In genomic region chr7:45872624-45873023, GRCm38 (mm10) we compare ENCODE assay signal across 8 mouse cellular contexts. TPM values are rescaled to one million over a fixed set of nuclear protein-coding genes. Genes with fewer than 3 reads are reported as not detected.
DNase-seq lines count a peak whose midpoint lies in the region; ATAC-seq lines count a peak whose summit lies in the region.

Gene Kdelr1, plus strand, starts transcription at chr7:45872772.

- H3K27ac ChIP-seq in forebrain, embryonic 11.5 days (ENCODE audit: low read depth, low read length): peak within 1 kb of the TSS; percentile 48
- H3K27ac ChIP-seq in heart, embryonic 16.5 days (ENCODE audit: low read length): peak within 1 kb of the TSS; percentile 92
- H3K27ac ChIP-seq in liver, embryonic 15.5 days (replicated peaks): peak within 1 kb of the TSS; percentile 91
- peak within 1 kb of the TSS; percentile 29 for H3K27ac ChIP-seq in neural tube, embryonic 12.5 days

- no peaks in the 10 kb centered on the region for H3K9me3 ChIP-seq in forebrain, embryonic 11.5 days (ENCODE audit: control insufficient read depth, low read length)
- H3K9me3 ChIP-seq in heart, embryonic 16.5 days (replicated peaks; ENCODE audit: control insufficient read depth, low read length): no peaks in the 10 kb centered on the region
- no peaks in the 10 kb centered on the region for H3K9me3 ChIP-seq in liver, embryonic 15.5 days (replicated peaks)
- H3K9me3 ChIP-seq in neural tube, embryonic 12.5 days: no peaks in the 10 kb centered on the region

- H3K4me1 ChIP-seq in forebrain, embryonic 11.5 days (replicated peaks; ENCODE audit: control insufficient read depth, insufficient read depth, low read length): peaks cover 20% of the 10 kb centered on the region
- peaks cover 36% of the 10 kb centered on the region for H3K4me1 ChIP-seq in heart, embryonic 16.5 days (ENCODE audit: control insufficient read depth, insufficient read depth, low read length)
- peaks cover 35% of the 10 kb centered on the region for H3K4me1 ChIP-seq in liver, embryonic 15.5 days (replicated peaks)
- peaks cover 53% of the 10 kb centered on the region for H3K4me1 ChIP-seq in neural tube, embryonic 12.5 days

- peak within 1 kb of the TSS; percentile 81 for H3K4me3 ChIP-seq in forebrain, embryonic 11.5 days (ENCODE audit: low read depth, low read length)
- peak within 1 kb of the TSS; percentile 78 for H3K4me3 ChIP-seq in heart, embryonic 16.5 days (ENCODE audit: low read length)
- peak within 1 kb of the TSS; percentile 92 for H3K4me3 ChIP-seq in liver, embryonic 15.5 days (replicated peaks)
- H3K4me3 ChIP-seq in neural tube, embryonic 12.5 days: peak within 1 kb of the TSS; percentile 65

- peaks cover 38% of the 10 kb centered on the region for H3K27me3 ChIP-seq in forebrain, embryonic 11.5 days (ENCODE audit: control insufficient read depth, insufficient read depth, low read length)
- H3K27me3 ChIP-seq in heart, embryonic 16.5 days (ENCODE audit: control insufficient read depth, insufficient read depth, low read length): peaks cover 31% of the 10 kb centered on the region
- H3K27me3 ChIP-seq in liver, embryonic 15.5 days: peaks cover 49% of the 10 kb centered on the region
- H3K27me3 ChIP-seq in neural tube, embryonic 12.5 days (replicated peaks): peaks cover 45% of the 10 kb centered on the region

- DNase-seq in CD8-positive naive resting alpha-beta T cell, adult 2 months (ENCODE audit: low read depth in 2 of 2, low spot score in 2 of 2): peak; percentile 82 to 87
- peak; percentile 80 for DNase-seq in c-Kit-positive CD71-negative TER-119-negative erythroid progenitor cells, embryonic 14.5 days (ENCODE audit: low read depth)
- DNase-seq in forebrain, embryonic 11.5 days (ENCODE audit: low spot score): peak; percentile 94
- peak; percentile 90 to 93 for DNase-seq in kidney, postnatal 36 days
- DNase-seq in telencephalon, adult 2 months (ENCODE audit: low read depth, low spot score): peak; percentile 65

- WGBS in forebrain, embryonic 11.5 days: under 1% methylated on average over 18 of the region's 18 CpGs
- WGBS in heart, embryonic 16.5 days: under 1% methylated on average over 18 of the region's 18 CpGs
- under 1% methylated on average over 18 of the region's 18 CpGs for WGBS in liver, embryonic 15.5 days (ENCODE audit: insufficient replicate concordance)
- WGBS in neural tube, embryonic 12.5 days: under 1% methylated on average over 18 of the region's 18 CpGs

- peak within 1 kb of the TSS; percentile 98 for H3K4me2 ChIP-seq in forebrain, embryonic 11.5 days (ENCODE audit: low read depth, low read length, severe bottlenecking)
- H3K4me2 ChIP-seq in heart, embryonic 16.5 days (ENCODE audit: low read depth, low read length): peak within 1 kb of the TSS; percentile 81
- peak within 1 kb of the TSS; percentile 97 for H3K4me2 ChIP-seq in liver, embryonic 15.5 days
- peak within 1 kb of the TSS; percentile 88 for H3K4me2 ChIP-seq in neural tube, embryonic 12.5 days (replicated peaks)

- peak; percentile 62 for ATAC-seq in forebrain, embryonic 11.5 days (replicated peaks; ENCODE audit: low FRiP score)
- ATAC-seq in heart, embryonic 16.5 days (replicated peaks; ENCODE audit: extremely low read depth, insufficient read depth, low FRiP score): peak; percentile 76
- ATAC-seq in liver, embryonic 15.5 days (ENCODE audit: insufficient read depth): peak; percentile 78
- peak; percentile 53 for ATAC-seq in neural tube, embryonic 12.5 days (ENCODE audit: low FRiP score, low read depth)

- no peaks in the 10 kb centered on the region; the same call in 1 of the 2 replicates for H3K36me3 ChIP-seq in forebrain, embryonic 11.5 days (ENCODE audit: control insufficient read depth, insufficient read depth, low read length)
- H3K36me3 ChIP-seq in heart, embryonic 16.5 days (ENCODE audit: control insufficient read depth, insufficient read depth): peaks cover 31% of the 10 kb centered on the region
- peaks cover 35% of the 10 kb centered on the region for H3K36me3 ChIP-seq in liver, embryonic 15.5 days (replicated peaks)
- H3K36me3 ChIP-seq in neural tube, embryonic 12.5 days: peaks cover 27% of the 10 kb centered on the region

- H3K9ac ChIP-seq in forebrain, embryonic 11.5 days (ENCODE audit: low read length): peak within 1 kb of the TSS; percentile 91
- H3K9ac ChIP-seq in heart, embryonic 16.5 days (ENCODE audit: low read length): peak within 1 kb of the TSS; percentile 97
- H3K9ac ChIP-seq in liver, embryonic 15.5 days: peak within 1 kb of the TSS; percentile 97
- peak within 1 kb of the TSS; percentile 89 for H3K9ac ChIP-seq in neural tube, embryonic 12.5 days

RNA-seq across cellular contexts. Expression of gene Kdelr1, which starts in this region (rescaled TPM):
- polyA plus RNA-seq in forebrain, embryonic 11.5 days (2014; fragmentation: Nextera tagmentation; extraction: Ambion mirVana): 68.3 and 69.4 TPM in 2 replicates
- 64.9 and 76.1 TPM in 2 replicates for polyA plus RNA-seq in heart, embryonic 16.5 days (2015; fragmentation: Nextera tagmentation; extraction: Ambion mirVana)
- 27.6 TPM in 2 replicates for polyA plus RNA-seq in liver, embryonic 15.5 days (2015; fragmentation: Nextera tagmentation; extraction: Ambion mirVana)
- polyA plus RNA-seq in neural tube, embryonic 12.5 days (2016; fragmentation: Nextera tagmentation; extraction: Ambion mirVana): 41.8 and 54.4 TPM in 2 replicates

Comparison
In these comparisons a context has a peak if more than half of its experiments do, and no peak if none do; other contexts are left out.
1. Peak in every context shown above with its lines: DNase-seq, ATAC-seq, H3K4me3 ChIP-seq and H3K27ac ChIP-seq.
2. H3K27ac ChIP-seq: peak in every context shown above with its lines; median percentile 92 in heart, embryonic 16.5 days; 91 in liver, embryonic 15.5 days; 48 in forebrain, embryonic 11.5 days; 29 in neural tube, embryonic 12.5 days.